Mouse (Mus musculus): Measurements from ENCODE around the gene Dbx2.

Dbx2 gene

GRCm38 (mm10) chr15:95622797-95623196 lies 33.0 kb downstream of the Dbx2 start:
- no peak for DNase-seq (ENCODE audit: low spot score)

- DNase-seq (ENCODE audit: low spot score): no peak
Observed at GRCm38 (mm10) chr15:95612600-95612999, 43.2 kb downstream of the Dbx2 start.

DNA sequence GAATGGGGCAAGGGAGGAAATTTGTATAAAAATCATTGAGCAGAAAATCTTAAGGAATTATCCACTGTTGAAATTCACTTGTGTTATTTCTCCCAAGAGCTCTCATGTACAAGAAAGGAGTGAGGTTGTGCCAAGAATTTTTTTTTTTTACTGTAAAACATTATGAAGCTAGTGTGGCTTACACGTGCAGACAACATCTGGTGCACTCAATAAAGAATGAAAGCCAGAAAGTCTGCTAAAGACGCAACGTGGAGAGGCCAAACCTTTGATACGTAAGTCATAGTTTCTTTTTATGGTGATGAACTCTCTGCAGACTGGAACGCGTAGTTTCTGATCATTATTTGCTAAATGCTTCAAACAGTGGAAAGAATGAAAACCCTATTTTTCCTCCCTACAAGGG lies 54.6 kb downstream of the Dbx2 start:
- no peak for DNase-seq (ENCODE audit: low spot score)

- DNase-seq (ENCODE audit: low spot score): no peak
Observed at GRCm38 (mm10) chr15:95598630-95599029, 57.1 kb downstream of the Dbx2 start.

DNA sequence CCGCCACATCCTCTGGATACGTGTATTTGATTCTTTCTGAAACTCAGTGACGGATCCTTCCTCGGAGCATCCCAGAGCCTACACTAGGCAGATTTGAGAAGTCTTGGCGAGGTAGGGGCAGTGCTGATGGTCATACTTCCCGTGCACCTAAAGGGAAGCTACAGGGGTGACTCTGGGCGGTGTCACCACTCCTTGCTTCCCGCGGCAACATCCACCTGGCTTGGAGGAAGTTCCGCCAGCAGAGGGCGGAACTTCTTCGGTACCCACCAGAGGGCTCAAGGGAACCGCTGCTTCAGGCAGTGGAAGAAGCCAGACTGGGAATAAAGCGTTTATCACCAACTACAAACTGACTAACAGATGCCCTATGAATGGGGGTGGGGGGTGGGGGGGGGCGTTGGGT lies 68.9 kb downstream of the Dbx2 start:
- no peak for DNase-seq (ENCODE audit: low spot score)

DNA sequence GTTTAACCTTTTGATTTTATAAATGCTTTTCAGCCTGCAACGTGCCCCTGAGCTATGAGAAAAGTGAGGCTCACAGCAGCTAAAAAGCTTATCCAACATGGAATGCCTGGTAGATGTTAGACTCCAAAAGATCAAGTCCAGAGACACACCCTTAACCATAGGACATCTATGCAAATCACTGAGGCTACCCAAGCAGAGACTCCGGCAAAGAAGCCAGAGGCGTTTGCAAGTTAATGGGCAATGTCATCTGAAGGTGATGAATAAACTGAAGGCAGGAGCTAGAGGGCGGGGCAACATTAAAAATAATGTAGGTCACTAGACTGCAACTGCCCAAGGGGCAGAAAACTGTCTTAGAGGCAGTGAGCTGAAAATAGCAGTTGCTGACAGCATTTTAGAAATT lies 70.9 kb downstream of the Dbx2 start:
- no peak for DNase-seq (ENCODE audit: low spot score)

DNA sequence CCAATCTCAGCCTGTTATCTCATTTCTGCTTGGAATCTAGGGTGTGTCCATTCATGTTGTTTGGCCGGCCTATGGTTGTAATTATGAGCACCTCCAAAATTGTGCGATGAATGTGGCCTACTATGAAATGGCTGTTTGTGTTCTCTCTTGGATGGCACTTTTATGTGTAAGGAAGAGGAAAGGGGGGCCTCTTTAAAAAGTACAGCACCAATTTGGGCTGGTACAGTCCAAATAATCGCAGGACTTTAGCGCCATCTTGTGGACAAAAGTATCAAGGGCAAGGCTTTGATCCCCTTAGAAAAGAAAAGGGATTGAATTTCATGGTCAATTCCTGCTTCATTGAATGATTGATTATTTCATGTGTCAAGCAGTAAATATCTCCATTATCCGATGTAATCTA lies 81.1 kb downstream of the Dbx2 start:
- DNase-seq (ENCODE audit: low spot score): no peak

Measured in spleen, adult 12 weeks (tissue).